Mouse (Mus musculus) ES-Bruce4 (cell line): ENCODE data around the gene Glb1l2.
A peak's percentile ranks its signal among the peaks of the same experiment; 100 is the strongest.

Experiments
- CTCF ChIP-seq: IDR thresholded peaks from one replicate; pipeline ENCODE4 v1.8.1; 2011; ENCODE audit warnings: low read depth, low read length
- EP300 ChIP-seq: IDR thresholded peaks from 2 replicates; pipeline ENCODE4 v1.6.1; 2011; ENCODE audit warnings: low read depth, low read length; ENCODE audit not compliant: insufficient read depth
- POLR2A ChIP-seq: IDR thresholded peaks from one replicate; pipeline ENCODE4 v1.8.1; 2011; ENCODE audit warnings: low read length; ENCODE audit not compliant: insufficient read depth

DNA sequence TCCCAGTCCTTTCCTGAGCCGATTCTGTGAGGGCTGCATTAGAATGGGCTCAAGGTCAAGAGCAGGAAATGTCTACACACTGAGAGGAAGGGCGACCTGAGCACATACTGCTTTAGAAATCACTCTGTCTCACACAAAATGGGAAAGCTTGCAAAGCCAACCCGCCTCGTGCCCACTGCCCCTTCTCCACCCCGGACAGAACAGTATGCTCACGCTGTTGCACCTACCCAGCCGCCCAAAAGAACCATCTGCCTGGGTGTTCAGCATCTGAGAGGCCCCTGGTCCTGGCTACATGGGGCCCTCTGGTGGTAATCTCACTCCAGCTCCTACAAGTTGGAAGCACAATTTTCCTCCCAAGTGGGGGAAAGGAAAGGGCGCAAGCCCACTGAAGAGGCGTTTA lies 46.2 kb downstream of the Glb1l2 start:
- TF ChIP-seq POLR2A (no peak), EP300 (0 out of 2 replicates have a peak, but pooled peaks have one; percentile 12), CTCF (peak; percentile 40)
